Mouse (Mus musculus) left cerebral cortex, adult 2 months (tissue): ENCODE data around the gene Gm5737. TPM values are rescaled to one million over a fixed set of nuclear protein-coding genes. Genes with fewer than 3 reads are reported as not detected.

Source experiments
- DNase-seq, 2 experiments: peaks; one replicate each; pipeline ENCODE4 v3.0.0; 2021 to 2022; ENCODE audit warnings: low spot score in 2 of 2, mixed read lengths in 1 of 2; ENCODE audit errors: extremely low spot score in 1 of 2
- H3K27ac ChIP-seq: fragments of 200-600 bp; 2 replicates; pipeline ENCODE4 v1.8.1; 2022
- H3K4me3 ChIP-seq: fragments of 200-600 bp; 2 replicates; pipeline ENCODE4 v1.8.1; 2022
- CTCF ChIP-seq: fragments of 200-600 bp; IDR thresholded peaks from 2 replicates; pipeline ENCODE4 v1.8.1; 2022; ENCODE audit warnings: antibody characterized with exemption, mild to moderate bottlenecking, moderate library complexity
- intact Hi-C: fragments of 180-260 bp; cut with DNase I; formaldehyde crosslinking; loops from one replicate; pipeline ENCODE4 v1.15.1; 2025
- total RNA-seq, 2 experiments: library from RNA; stranded (reverse); gene quantifications; 2 replicates each; pipeline ENCODE4 v1.2.3; 2021

The Gm5737 gene
- total RNA-seq, 2 experiments from 2014 or later: 0.27 TPM; not detected in 1

GRCm38 (mm10) chr7:120843852-120844435 lies 31.8 kb downstream of the Gm5737 start:
- intact Hi-C loops: loop anchor here (2.0 to 5.0 kb wide), 2 partner anchors 73 to 218 kb away; partner anchors contain the start of gene Polr3e
- peak overlapping the region; percentile 62 for H3K4me3 ChIP-seq
- no peak for TF ChIP-seq CTCF
- no peak for DNase-seq
- H3K27ac ChIP-seq: peak overlapping the region; percentile 88

- Histone ChIP-seq H3K27ac (no peak overlapping the region), H3K4me3 (peak overlapping the region; percentile 17; the same call in 1 of the 2 replicates)
- TF ChIP-seq CTCF: no peak
- intact Hi-C loops: loop anchor here (5.0 kb wide), 1 partner anchor 218 kb away; no protein-coding TSS in a partner anchor
- no peak for DNase-seq
These were observed 32.5 kb downstream of the Gm5737 start for GRCm38 (mm10) chr7:120844689-120845088.

GRCm38 (mm10) chr7:120848831-120849512 lies 36.8 kb downstream of the Gm5737 start:
- TF ChIP-seq CTCF: no peak
- Histone ChIP-seq H3K4me3 (no peak overlapping the region), H3K27ac (no peak overlapping the region)
- intact Hi-C loops: no loop called here
- no peak for DNase-seq

- intact Hi-C loops: no loop called here
- no peak for DNase-seq
- no peak for TF ChIP-seq CTCF
- no peak overlapping the region for H3K27ac ChIP-seq
- no peak overlapping the region for H3K4me3 ChIP-seq
These were observed 38.0 kb downstream of the Gm5737 start for GRCm38 (mm10) chr7:120850165-120850564.

GRCm38 (mm10) chr7:120859854-120860253 lies 47.7 kb downstream of the Gm5737 start:
- TF ChIP-seq CTCF: no peak
- Histone ChIP-seq H3K4me3 (no peak overlapping the region), H3K27ac (no peak overlapping the region)
- intact Hi-C loops: no loop called here
- DNase-seq: no peak

- H3K4me3 ChIP-seq: no peak overlapping the region
- DNase-seq: no peak
- no peak overlapping the region for H3K27ac ChIP-seq
- intact Hi-C loops: no loop called here
- TF ChIP-seq CTCF: no peak
These were observed 48.8 kb downstream of the Gm5737 start for GRCm38 (mm10) chr7:120860799-120861487.

GRCm38 (mm10) chr7:120861488-120862047 lies 49.4 kb downstream of the Gm5737 start:
- intact Hi-C loops: no loop called here
- no peak overlapping the region for H3K4me3 ChIP-seq
- TF ChIP-seq CTCF: no peak
- H3K27ac ChIP-seq: no peak overlapping the region
- no peak for DNase-seq

- DNase-seq: no peak
- intact Hi-C loops: no loop called here
- H3K4me3 ChIP-seq: no peak overlapping the region
- no peak overlapping the region for H3K27ac ChIP-seq
- no peak for TF ChIP-seq CTCF
These were observed 50.0 kb downstream of the Gm5737 start for GRCm38 (mm10) chr7:120862196-120862595.

GRCm38 (mm10) chr7:120862626-120863025 lies 50.5 kb downstream of the Gm5737 start:
- intact Hi-C loops: no loop called here
- no peak overlapping the region for H3K27ac ChIP-seq
- no peak for TF ChIP-seq CTCF
- no peak overlapping the region for H3K4me3 ChIP-seq
- no peak for DNase-seq

- Histone ChIP-seq H3K4me3 (no peak overlapping the region), H3K27ac (no peak overlapping the region)
- no peak for DNase-seq
- no peak for TF ChIP-seq CTCF
- intact Hi-C loops: no loop called here
These were observed 51.3 kb downstream of the Gm5737 start for GRCm38 (mm10) chr7:120863476-120863875.

GRCm38 (mm10) chr7:120865100-120865499 lies 52.9 kb downstream of the Gm5737 start:
- DNase-seq: no peak
- no peak overlapping the region for H3K4me3 ChIP-seq
- intact Hi-C loops: no loop called here
- TF ChIP-seq CTCF: no peak
- H3K27ac ChIP-seq: no peak overlapping the region

- Histone ChIP-seq H3K27ac (peak overlapping the region; percentile 12; the same call in 1 of the 2 replicates), H3K4me3 (no peak overlapping the region)
- no peak for TF ChIP-seq CTCF
- intact Hi-C loops: no loop called here
- DNase-seq: peak in 1 of 2 experiments; percentile 30
These were observed 53.7 kb downstream of the Gm5737 start for GRCm38 (mm10) chr7:120865832-120866231.
